Mouse (Mus musculus): ENCODE data around the gene Hmgb1. TPM values are rescaled to one million over a fixed set of nuclear protein-coding genes. Genes with fewer than 3 reads are reported as not detected.
A peak's percentile ranks its signal among the peaks of the same experiment; 100 is the strongest.

The Hmgb1 gene
- total RNA-seq, 2 experiments from 2014 or later: 186 to 230 TPM

- DNase-seq: no peak
These were observed 80.1 kb downstream of the Hmgb1 start for GRCm38 (mm10) chr5:149104096-149104725.

- DNase-seq: no peak
These were observed 82.4 kb downstream of the Hmgb1 start for GRCm38 (mm10) chr5:149101869-149102268.

GRCm38 (mm10) chr5:149100091-149100490 lies 84.2 kb downstream of the Hmgb1 start:
- no peak for DNase-seq

- no peak for DNase-seq
These were observed 85.3 kb downstream of the Hmgb1 start for GRCm38 (mm10) chr5:149099009-149099408.

- no peak for DNase-seq
These were observed 86.4 kb downstream of the Hmgb1 start for GRCm38 (mm10) chr5:149097841-149098240.

GRCm38 (mm10) chr5:149096284-149096683 lies 88.0 kb downstream of the Hmgb1 start:
- no peak for DNase-seq

GRCm38 (mm10) chr5:149092926-149093325 lies 91.4 kb downstream of the Hmgb1 start:
- no peak for DNase-seq

- no peak for DNase-seq
These were observed 91.8 kb downstream of the Hmgb1 start for GRCm38 (mm10) chr5:149092526-149092925.

- no peak for DNase-seq
These were observed 93.0 kb downstream of the Hmgb1 start for GRCm38 (mm10) chr5:149091256-149091655.

GRCm38 (mm10) chr5:149089860-149090259 lies 94.4 kb downstream of the Hmgb1 start:
- DNase-seq: no peak

- no peak for DNase-seq
These were observed 94.8 kb downstream of the Hmgb1 start for GRCm38 (mm10) chr5:149089456-149089855.

- DNase-seq: no peak
These were observed 95.4 kb downstream of the Hmgb1 start for GRCm38 (mm10) chr5:149088891-149089290.

- DNase-seq: no peak
These were observed 96.1 kb downstream of the Hmgb1 start for GRCm38 (mm10) chr5:149088149-149088548.

- no peak for DNase-seq
These were observed 97.7 kb downstream of the Hmgb1 start for GRCm38 (mm10) chr5:149086382-149087244.

- DNase-seq: no peak
These were observed 103.8 kb downstream of the Hmgb1 start for GRCm38 (mm10) chr5:149080466-149080865.

- no peak for DNase-seq
These were observed 104.5 kb downstream of the Hmgb1 start for GRCm38 (mm10) chr5:149079758-149080150.

- peak; percentile 13 for DNase-seq
These were observed 105.1 kb downstream of the Hmgb1 start for GRCm38 (mm10) chr5:149079018-149079757.

- DNase-seq: no peak
These were observed 107.2 kb downstream of the Hmgb1 start for GRCm38 (mm10) chr5:149077136-149077535.

- DNase-seq: no peak
These were observed 112.7 kb downstream of the Hmgb1 start for GRCm38 (mm10) chr5:149071546-149071945.

GRCm38 (mm10) chr5:149068745-149069144 lies 115.5 kb downstream of the Hmgb1 start:
- DNase-seq: no peak

- no peak for DNase-seq
These were observed 116.0 kb downstream of the Hmgb1 start for GRCm38 (mm10) chr5:149068247-149068740.

- DNase-seq: no peak
These were observed 116.8 kb downstream of the Hmgb1 start for GRCm38 (mm10) chr5:149067501-149067961.

- DNase-seq: no peak
These were observed 121.5 kb downstream of the Hmgb1 start for GRCm38 (mm10) chr5:149062833-149063232.

Measured in adrenal gland, postnatal 10 days (tissue).